In genomic region chr11:103900803-103901580, GRCm38 (mm10) we compare ENCODE assay signal across 11 mouse cellular contexts. TPM values are rescaled to one million over a fixed set of nuclear protein-coding genes. Genes with fewer than 3 reads are reported as not detected.
DNase-seq lines count a peak whose midpoint lies in the region; ATAC-seq lines count a peak whose summit lies in the region.
"Had no signal": no experiment of that assay in that cellular context is flagged by ENCODE, and none has a peak within 500 bp of the region (broad histone marks: within the 10 kb centered on the region; RNA-seq: fewer than 3 reads in every experiment).

No protein-coding gene starts in this region.

- H3K4me2 ChIP-seq in forebrain, embryonic 16.5 days (ENCODE audit: low read length), result no peak overlapping the region
- H3K4me2 ChIP-seq: hindbrain, embryonic 15.5 days; neural tube, embryonic 12.5 days had no signal

- H3K36me3 ChIP-seq in limb, embryonic 10.5 days, result peaks cover 12% of the 10 kb centered on the region; the same call in 1 of the 2 replicates
- no peaks in the 10 kb centered on the region for H3K36me3 ChIP-seq in forebrain, embryonic 16.5 days (ENCODE audit: control insufficient read depth, insufficient read depth)
- H3K36me3 ChIP-seq: neural tube, embryonic 12.5 days had no signal

- no peaks in the 10 kb centered on the region for H3K4me1 ChIP-seq in limb, embryonic 10.5 days
- H3K4me1 ChIP-seq in forebrain, embryonic 16.5 days (replicated peaks; ENCODE audit: control insufficient read depth, insufficient read depth, low read length), result no peaks in the 10 kb centered on the region
- H3K4me1 ChIP-seq: hindbrain, embryonic 15.5 days had no signal

- no peak for ATAC-seq in forebrain, embryonic 16.5 days

- no peaks in the 10 kb centered on the region for H3K27me3 ChIP-seq in limb, embryonic 10.5 days (ENCODE audit: low read depth, poor library complexity, severe bottlenecking)
- no peaks in the 10 kb centered on the region for H3K27me3 ChIP-seq in forebrain, embryonic 16.5 days (replicated peaks; ENCODE audit: control insufficient read depth, insufficient read depth, low read length)
- H3K27me3 ChIP-seq: hindbrain, embryonic 15.5 days; neural tube, embryonic 12.5 days had no signal

- no peak overlapping the region for H3K9ac ChIP-seq in forebrain, embryonic 16.5 days (replicated peaks; ENCODE audit: low read depth, low read length)
- H3K9ac ChIP-seq: hindbrain, embryonic 15.5 days; neural tube, embryonic 12.5 days had no signal

- H3K4me3 ChIP-seq in limb, embryonic 10.5 days, result no peak overlapping the region
- no peak overlapping the region for H3K4me3 ChIP-seq in forebrain, embryonic 16.5 days (replicated peaks; ENCODE audit: low read length)
- H3K4me3 ChIP-seq: hindbrain, embryonic 15.5 days; neural tube, embryonic 12.5 days had no signal

- H3K27ac ChIP-seq in limb, embryonic 10.5 days, result peak overlapping the region; percentile 42; the same call in 1 of the 2 replicates
- no peak overlapping the region for H3K27ac ChIP-seq in forebrain, embryonic 16.5 days (ENCODE audit: low read length)
- H3K27ac ChIP-seq: hindbrain, embryonic 15.5 days; neural tube, embryonic 12.5 days had no signal

- WGBS in limb, embryonic 10.5 days, result 69% methylated on average over 20 of the region's 20 CpGs
- WGBS in forebrain, embryonic 16.5 days, result 66% methylated on average over 20 of the region's 20 CpGs

- peak; percentile 3 for DNase-seq in ovary, postnatal 14 days (ENCODE audit: low spot score)
- DNase-seq in ovary, postnatal 10 days (ENCODE audit: low spot score), result no peak
- peak; percentile 59 for DNase-seq in gastrocnemius, postnatal 14 days
- no peak for DNase-seq in limb, embryonic 10.5 days (ENCODE audit: low spot score)
- peak; percentile 60 for DNase-seq in urinary bladder, postnatal 14 days (ENCODE audit: low spot score)
- DNase-seq in left cerebral cortex, adult 9 months (ENCODE audit: low spot score in 2 of 2), result no peak
- DNase-seq in spleen, postnatal 10 days (ENCODE audit: low spot score in 2 of 2), result no peak
- DNase-seq: cerebellum, postnatal 36 days had no signal

- intact Hi-C loops in gastrocnemius, postnatal 14 days (cut with DNase I; ENCODE audit: low total_unique reads), result no loop called here

- no peaks in the 10 kb centered on the region for H3K9me3 ChIP-seq in limb, embryonic 10.5 days (replicated peaks)
- no peaks in the 10 kb centered on the region for H3K9me3 ChIP-seq in forebrain, embryonic 16.5 days (ENCODE audit: control insufficient read depth, low read length)
- H3K9me3 ChIP-seq: hindbrain, embryonic 15.5 days; neural tube, embryonic 12.5 days had no signal

RNA-seq across cellular contexts. Expression of gene Nsf, which starts 52.9 kb away (rescaled TPM):
- total RNA-seq in gastrocnemius, postnatal 14 days (2021), result 10 to 100 TPM; 14.7 to 15.6 TPM
- 49.4 and 56.1 TPM in 2 replicates for polyA plus RNA-seq in limb, embryonic 10.5 days (2016; fragmentation: Nextera tagmentation; extraction: Ambion mirVana)
- polyA plus RNA-seq in forebrain, embryonic 16.5 days (2015; fragmentation: Nextera tagmentation; extraction: Ambion mirVana), result 99.6 and 128 TPM in 2 replicates

Comparison
In these comparisons a context has a peak if more than half of its experiments do, and no peak if none do; other contexts are left out.
1. DNase-seq: peak in ovary, postnatal 14 days (single experiment), gastrocnemius, postnatal 14 days (single experiment) and urinary bladder, postnatal 14 days (single experiment); none in ovary, postnatal 10 days (single experiment), limb, embryonic 10.5 days (single experiment), left cerebral cortex, adult 9 months (0 of 2) and spleen, postnatal 10 days (0 of 2).